11 mouse cellular contexts compared by ENCODE assay signal in genomic region chr14:16559294-16560217, GRCm38 (mm10).
DNase-seq lines count a peak whose midpoint lies in the region; ATAC-seq lines count a peak whose summit lies in the region.
"Had no signal": no experiment of that assay in that cellular context is flagged by ENCODE, and none has a peak within 500 bp of the region (broad histone marks: within the 10 kb centered on the region; RNA-seq: fewer than 3 reads in every experiment).

No protein-coding gene starts in this region.

- peak overlapping the region; percentile 33 for H3K27ac ChIP-seq in heart, embryonic 13.5 days (replicated peaks)
- H3K27ac ChIP-seq: midbrain, embryonic 12.5 days had no signal

- H3K9me3 ChIP-seq in heart, embryonic 13.5 days: no peaks in the 10 kb centered on the region
- H3K9me3 ChIP-seq: midbrain, embryonic 12.5 days had no signal

- intact Hi-C loops in heart, postnatal 25 days (cut with DNase I): loop anchor here (10.0 kb wide), 1 partner anchor 315 kb away; the partner anchor contains the start of genes Ngly1 and Oxsm

- no peak for ATAC-seq in heart, embryonic 13.5 days (ENCODE audit: extremely low read depth, insufficient number of reproducible peaks, low FRiP score, low TSS enrichment)
- peak; percentile 80 to 81 for ATAC-seq in hematopoietic stem cell, adult 5-6 weeks (replicated peaks in 1 of 2; ENCODE audit: insufficient read depth in 1 of 2, low FRiP score in 2 of 2, low TSS enrichment in 1 of 2, low read depth in 1 of 2, poor library complexity in 2 of 2, severe bottlenecking in 2 of 2)

- H3K9ac ChIP-seq in heart, embryonic 13.5 days: no peak overlapping the region
- H3K9ac ChIP-seq: midbrain, embryonic 12.5 days had no signal

- 0 out of 2 replicates have a peak overlapping the region, but pooled peaks have one; percentile 5 for H3K4me2 ChIP-seq in heart, embryonic 13.5 days
- H3K4me2 ChIP-seq: midbrain, embryonic 12.5 days had no signal

- H3K36me3 ChIP-seq in heart, embryonic 13.5 days: no peaks in the 10 kb centered on the region
- H3K36me3 ChIP-seq: midbrain, embryonic 12.5 days had no signal

- peaks cover 92% of the 10 kb centered on the region for H3K4me1 ChIP-seq in heart, embryonic 13.5 days

- H3K27me3 ChIP-seq in heart, embryonic 13.5 days (replicated peaks): no peaks in the 10 kb centered on the region
- H3K27me3 ChIP-seq: midbrain, embryonic 12.5 days had no signal

- no peak for DNase-seq in heart, postnatal 25 days (ENCODE audit: low spot score)
- DNase-seq in kidney, postnatal 10 days: peak; percentile 53
- no peak for DNase-seq in kidney, adult 8-10 months
- peak; percentile 28 for DNase-seq in Muller cell, postnatal 12 days (ENCODE audit: inconsistent ontology term)
- no peak for DNase-seq in adrenal gland, postnatal 10 days
- no peak for DNase-seq in thymus, postnatal 0 days (ENCODE audit: low spot score)
- DNase-seq: adrenal gland, adult 2 months; lung, adult 2 months had no signal

- no peak overlapping the region for H3K4me3 ChIP-seq in heart, embryonic 13.5 days
- H3K4me3 ChIP-seq: midbrain, embryonic 12.5 days had no signal

- WGBS in heart, embryonic 13.5 days: 42% methylated on average over 12 of the region's 12 CpGs

Comparison
In these comparisons a context has a peak if more than half of its experiments do, and no peak if none do; other contexts are left out.
1. DNase-seq: peak in kidney, postnatal 10 days (single experiment) and Muller cell, postnatal 12 days (single experiment); none in heart, postnatal 25 days (single experiment), kidney, adult 8-10 months (0 of 2), adrenal gland, postnatal 10 days (single experiment) and thymus, postnatal 0 days (single experiment).